Mouse (Mus musculus) olfactory bulb, adult 2 months (tissue): Measurements from ENCODE around the gene Ifit3b.
"Not testable (repeated sequence)": the region's sequence is repeated elsewhere in the genome, so short reads cannot be mapped to it uniquely, and the experiment has no call there.

Experiments
- CTCF ChIP-seq: fragments of 200-500 bp; IDR thresholded peaks from 2 replicates; pipeline ENCODE4 v1.5.1; 2012; ENCODE audit warnings: low read depth, mild to moderate bottlenecking, low read length, moderate library complexity; ENCODE audit not compliant: insufficient read depth
- POLR2A ChIP-seq: fragments of 200-500 bp; IDR thresholded peaks from 2 replicates; pipeline ENCODE4 v1.6.1; 2012; ENCODE audit warnings: mild to moderate bottlenecking, low read depth, low read length, moderate library complexity; ENCODE audit not compliant: insufficient read depth

- not testable (repeated sequence) for TF ChIP-seq CTCF, POLR2A
Observed at GRCm38 (mm10) chr19:34599250-34599649, 8.5 kb upstream of the Ifit3b start.
